Mouse (Mus musculus) T-helper 17 cell (primary cell): ENCODE measurements around the gene Gm49776.
"Not testable (repeated sequence)": the region's sequence is repeated elsewhere in the genome, so short reads cannot be mapped to it uniquely, and the experiment has no call there.

ENCODE experiments used
- in situ Hi-C, 2 experiments: fragments of 300-600 bp; cut with MboI, MseI; formaldehyde crosslinking; loops; 1 replicate in 1 of 2; 2 replicates in 1 of 2; pipeline ENCODE4 v1.15.1; 2025; ENCODE audit warnings: high pct_unique_total_duplicates in 2 of 2

Gm49776 gene

DNA sequence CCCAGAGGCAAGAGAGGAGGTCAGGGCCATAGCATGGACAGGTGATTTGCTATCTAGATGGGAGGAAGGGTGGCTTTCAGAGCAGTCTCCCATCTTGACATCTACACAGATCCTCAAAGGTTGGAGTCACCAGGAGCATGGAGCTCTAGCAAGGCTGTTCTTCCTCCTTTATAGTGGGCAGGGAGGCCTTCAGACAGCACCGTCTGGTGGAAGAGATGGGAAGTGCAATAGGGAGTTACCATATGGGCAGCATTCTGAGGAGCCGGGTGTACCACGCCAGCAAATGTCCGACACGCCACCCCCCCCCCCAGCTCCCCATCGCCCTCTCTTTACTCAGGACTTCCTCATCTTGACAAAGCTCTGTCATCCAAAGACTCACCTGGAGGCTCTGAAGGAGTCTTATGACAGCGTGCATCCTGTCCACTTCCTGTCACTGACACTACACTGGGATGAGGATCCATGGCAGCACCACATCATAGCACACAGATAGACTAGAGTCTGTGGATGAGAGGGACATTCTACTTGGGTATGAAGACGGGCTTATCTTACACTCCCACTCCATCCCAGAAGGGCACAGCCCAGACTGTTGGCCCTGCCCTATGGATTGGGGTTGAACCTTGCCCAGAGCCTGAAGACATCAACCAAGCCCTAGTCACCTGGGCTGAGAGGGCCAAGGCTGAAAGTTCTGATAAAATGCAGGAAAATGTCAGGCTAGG lies 47.3 kb downstream of the Gm49776 start:
- in situ Hi-C loops = loop anchor here (5.0 kb wide), 2 partner anchors 39 to 94 kb away; no protein-coding TSS in a partner anchor

DNA sequence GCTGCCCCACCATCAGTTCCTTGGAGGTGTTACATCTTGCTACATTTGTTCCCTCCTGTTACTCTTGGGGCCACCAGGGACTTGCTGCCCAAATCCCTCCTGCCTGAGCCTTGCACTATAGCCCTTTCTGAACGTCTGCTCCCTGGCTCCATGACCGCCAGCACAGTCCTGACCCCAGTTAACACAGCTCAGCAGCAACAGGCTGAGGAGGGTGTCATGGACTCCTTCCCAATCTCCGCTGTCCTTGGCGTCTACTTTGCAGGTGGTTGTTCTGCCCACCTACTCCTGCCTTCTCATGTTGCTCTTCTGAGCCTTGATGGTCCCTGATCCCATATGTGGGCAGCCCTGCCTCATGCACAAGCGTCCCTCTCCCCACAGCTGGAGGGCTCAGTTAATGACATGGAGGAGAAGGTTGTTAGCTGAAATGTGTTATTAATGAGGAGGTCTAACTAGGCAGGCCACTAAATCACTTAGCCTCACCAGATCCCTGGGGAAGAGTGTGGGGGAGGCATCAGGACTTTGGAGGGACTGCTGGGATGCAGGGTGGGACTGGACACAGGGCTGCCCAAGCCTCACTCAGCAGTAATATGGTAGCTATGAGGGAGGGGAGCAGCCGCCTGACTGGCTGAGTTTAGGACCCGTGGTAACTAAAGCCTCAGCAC lies 54.6 kb downstream of the Gm49776 start:
- in situ Hi-C loops = no loop called here

DNA sequence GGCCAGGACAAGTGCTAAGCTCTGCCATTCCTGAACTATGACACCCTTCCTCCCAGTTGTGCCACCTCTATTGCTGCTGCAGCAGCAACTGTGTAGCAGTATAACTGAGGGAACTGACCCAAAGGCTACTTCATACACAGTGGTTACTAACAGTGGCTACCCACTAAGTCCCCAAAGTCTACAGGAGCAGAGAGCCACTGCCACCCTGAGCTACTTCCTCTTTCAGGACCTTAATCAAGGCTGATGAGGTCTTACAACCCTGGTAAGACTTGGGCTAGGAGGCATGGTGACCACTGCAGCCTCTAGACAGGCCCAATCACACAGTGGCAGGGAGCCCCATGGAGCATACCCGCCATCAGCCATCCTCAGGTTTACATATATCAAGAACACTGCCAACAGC lies 56.1 kb downstream of the Gm49776 start:
- in situ Hi-C loops = no loop called here

DNA sequence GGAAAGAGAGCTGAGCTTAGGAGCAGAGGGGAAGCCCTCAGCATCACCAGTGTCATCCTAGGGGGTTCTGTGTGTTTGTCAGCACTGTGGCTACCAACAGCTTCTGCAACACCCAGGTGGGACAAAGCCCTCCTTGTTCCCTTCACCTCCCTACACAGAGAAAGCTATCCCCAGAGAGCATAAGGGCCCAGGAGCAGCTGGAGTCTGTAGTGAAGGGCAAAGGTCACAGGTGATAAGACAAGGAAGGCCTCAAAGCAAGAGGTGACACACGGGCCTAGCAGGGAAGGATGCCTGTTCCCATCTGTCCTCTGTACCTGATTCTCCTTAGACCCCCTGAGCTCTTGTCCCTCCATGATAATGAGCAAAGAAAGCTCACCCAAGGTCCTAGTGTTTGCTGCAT lies 56.5 kb downstream of the Gm49776 start:
- in situ Hi-C loops = no loop called here

DNA sequence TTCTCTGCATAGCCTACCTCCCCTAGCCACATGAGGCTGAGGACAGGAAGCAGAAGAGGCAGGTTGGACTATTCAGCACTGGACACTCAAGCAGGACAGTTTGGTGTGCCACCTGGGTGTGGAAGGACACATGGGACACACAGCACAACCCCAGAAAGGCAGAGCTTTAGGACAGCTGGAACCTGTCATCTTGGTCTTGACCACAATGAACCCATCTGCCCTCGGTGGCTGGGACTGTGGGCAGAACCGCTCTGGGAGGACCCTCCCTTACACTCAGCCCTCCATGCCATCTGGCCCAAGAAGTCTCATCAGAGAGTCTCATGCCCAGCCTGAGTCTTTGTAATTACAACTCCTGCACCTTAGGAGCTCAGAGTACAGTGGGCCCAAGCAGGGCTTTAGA lies 58.1 kb downstream of the Gm49776 start:
- in situ Hi-C loops = no loop called here

DNA sequence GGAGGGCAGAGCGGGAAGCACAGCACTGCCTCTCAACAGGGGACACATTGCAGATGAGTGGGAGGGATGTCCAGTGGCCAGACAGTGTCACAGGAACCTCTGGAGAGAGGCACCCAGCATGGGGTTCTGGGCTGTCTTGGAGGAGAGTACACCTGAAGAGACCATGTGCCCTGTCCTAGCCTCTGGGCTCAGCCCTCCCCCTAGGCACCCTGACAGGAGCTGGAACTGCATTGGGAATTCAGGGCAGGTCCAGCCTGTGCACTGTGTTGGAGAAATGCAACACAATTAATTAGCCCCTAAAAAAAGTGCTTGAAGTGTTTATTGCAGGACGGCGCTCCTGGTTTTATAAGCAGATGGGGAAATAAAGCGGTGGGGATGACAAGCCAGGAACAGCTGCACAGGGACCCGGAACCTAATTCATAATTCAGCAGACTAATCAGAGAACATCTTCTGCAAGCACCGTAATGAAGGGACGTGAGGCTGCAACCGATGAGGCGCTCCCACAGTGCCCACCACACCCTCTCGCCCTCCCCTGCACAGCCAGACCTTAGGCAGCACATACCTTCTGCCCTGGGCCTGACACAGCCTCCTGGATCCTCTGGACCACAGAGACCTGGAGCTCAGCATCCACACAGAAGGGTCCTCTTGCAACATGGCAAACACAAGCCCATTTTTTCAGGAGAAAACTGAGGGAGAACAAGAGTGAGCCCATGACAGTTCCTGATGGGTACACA lies 59.6 kb downstream of the Gm49776 start:
- in situ Hi-C loops = no loop called here

DNA sequence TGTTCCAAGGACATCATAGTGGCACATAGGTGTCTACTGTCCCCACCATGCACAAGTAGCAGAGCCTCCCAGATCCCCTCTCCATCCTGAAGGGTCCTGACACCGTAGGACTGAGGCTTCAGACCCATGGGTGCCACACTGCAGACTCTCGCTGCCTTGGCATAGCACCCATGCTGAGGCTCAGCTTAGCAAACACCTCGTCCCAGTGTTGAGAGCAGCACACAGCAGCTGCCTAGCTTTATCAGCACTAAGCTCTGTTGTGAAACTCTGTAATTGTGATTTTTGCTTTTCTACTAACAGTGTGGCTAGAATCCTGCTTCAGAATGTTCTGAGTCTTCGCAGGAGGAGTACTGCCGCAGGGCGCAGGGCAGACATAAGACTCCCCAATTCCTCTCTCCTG lies 60.2 kb downstream of the Gm49776 start:
- in situ Hi-C loops = no loop called here

DNA sequence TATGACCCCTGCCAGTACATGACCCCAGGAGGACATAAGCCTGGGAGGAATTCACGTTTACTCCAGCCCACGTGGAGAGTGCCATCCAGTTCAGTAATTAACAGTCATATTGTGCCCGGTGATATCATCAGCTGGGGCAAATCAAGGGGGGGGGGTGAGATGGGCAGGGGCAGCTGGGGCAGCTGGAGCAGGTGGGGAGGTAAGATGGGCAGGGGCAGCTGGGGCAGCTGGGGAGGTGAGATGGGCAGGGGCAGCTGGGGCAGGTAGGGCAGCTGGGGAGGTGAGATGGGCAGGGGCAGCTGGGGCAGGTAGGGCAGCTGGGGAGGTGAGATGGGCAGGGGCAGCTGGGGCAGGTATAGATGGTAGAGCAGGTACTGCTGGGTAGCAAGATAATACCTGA lies 62.6 kb downstream of the Gm49776 start:
- in situ Hi-C loops = not testable (repeated sequence)
